Mouse (Mus musculus) myocyte (in vitro differentiated cells): ENCODE data around the gene Frem2. TPM values are rescaled to one million over a fixed set of nuclear protein-coding genes. Genes with fewer than 3 reads are reported as not detected.

ENCODE experiments used
- H3K27me3 ChIP-seq: one replicate; pipeline ENCODE4 v1.6.1; 2011; ENCODE audit not compliant: control insufficient read depth, insufficient read depth, insufficient read length
- H3K36me3 ChIP-seq: one replicate; pipeline ENCODE4 v1.6.1; 2011; ENCODE audit not compliant: control insufficient read depth, insufficient read depth
- H3K4me2 ChIP-seq: one replicate; pipeline ENCODE4 v1.6.1; 2011; ENCODE audit warnings: low read depth, control low read depth
- H3K4me3 ChIP-seq: one replicate; pipeline ENCODE4 v1.5.1; 2011; ENCODE audit warnings: mild to moderate bottlenecking, control low read depth, moderate library complexity
- H3K79me2 ChIP-seq: one replicate; pipeline ENCODE4 v1.6.1; 2011; ENCODE audit not compliant: control insufficient read depth, insufficient read depth
- H3ac ChIP-seq: one replicate; pipeline ENCODE4 v1.6.1; 2011; ENCODE audit not compliant: control insufficient read depth, insufficient read length
- CEBPB ChIP-seq: IDR thresholded peaks from 2 replicates; pipeline ENCODE4 v1.6.1; 2011; ENCODE audit warnings: mild to moderate bottlenecking, moderate library complexity; ENCODE audit not compliant: poor library complexity, insufficient read depth, severe bottlenecking
- E2F4 ChIP-seq: IDR thresholded peaks from one replicate; pipeline ENCODE4 v1.6.1; 2011; ENCODE audit warnings: mild to moderate bottlenecking, control low read depth, moderate library complexity; ENCODE audit not compliant: insufficient read depth
- MAX ChIP-seq: IDR thresholded peaks from one replicate; pipeline ENCODE4 v1.6.1; 2011; ENCODE audit warnings: low read depth, mild to moderate bottlenecking, control low read depth
- MYOD1 ChIP-seq, 3 experiments: IDR thresholded peaks; one replicate each; pipeline ENCODE4 v1.6.1; 2011; ENCODE audit warnings: control low read depth in 2 of 3, low read depth in 2 of 3, mild to moderate bottlenecking in 2 of 3, moderate library complexity in 1 of 3; ENCODE audit not compliant: insufficient read length in 2 of 3, control insufficient read depth in 1 of 3
- MYOG ChIP-seq, 3 experiments: IDR thresholded peaks; one replicate each; pipeline ENCODE4 v1.6.1; 2011; ENCODE audit warnings: control low read depth in 2 of 3, low read depth in 2 of 3, mild to moderate bottlenecking in 2 of 3; ENCODE audit not compliant: insufficient read length in 2 of 3, control insufficient read depth in 1 of 3, insufficient read depth in 1 of 3
- POLR2A ChIP-seq: IDR thresholded peaks from one replicate; pipeline ENCODE4 v1.6.1; 2011; ENCODE audit warnings: low read depth, mild to moderate bottlenecking, control low read depth, moderate library complexity; ENCODE audit not compliant: insufficient read length
- POLR2AphosphoS2 ChIP-seq: IDR thresholded peaks from one replicate; pipeline ENCODE4 v1.6.1; 2011; ENCODE audit warnings: low read depth, control low read depth; ENCODE audit not compliant: insufficient read length
- REST ChIP-seq: IDR thresholded peaks from one replicate; pipeline ENCODE4 v1.6.1; 2011; ENCODE audit warnings: mild to moderate bottlenecking, control low read depth, moderate library complexity; ENCODE audit not compliant: insufficient read depth, insufficient read length
- SRF ChIP-seq: IDR thresholded peaks from one replicate; pipeline ENCODE4 v1.6.1; 2011; ENCODE audit warnings: low read depth; ENCODE audit not compliant: control insufficient read depth, insufficient read length
- TCF12 ChIP-seq: IDR thresholded peaks from one replicate; pipeline ENCODE4 v1.6.1; 2011; ENCODE audit warnings: mild to moderate bottlenecking, control low read depth; ENCODE audit not compliant: poor library complexity, insufficient read depth, severe bottlenecking
- TCF3 ChIP-seq: IDR thresholded peaks from one replicate; pipeline ENCODE4 v1.6.1; 2011; ENCODE audit warnings: low read depth, control low read depth; ENCODE audit not compliant: insufficient read length
- USF1 ChIP-seq: IDR thresholded peaks from one replicate; pipeline ENCODE4 v1.6.1; 2011; ENCODE audit warnings: low read depth, mild to moderate bottlenecking, control low read depth, moderate library complexity
- polyA plus RNA-seq: library from polyadenylated mRNA; unstranded; fragments of >200 nt; fragmentation: generic; extraction: Trizol; gene quantifications from one replicate; pipeline ENCODE4 v1.2.1, GENCODE M21; 2012; ENCODE audit warnings: missing spikeins

The Frem2 gene
- polyA plus RNA-seq, 1 experiment = 0.36 TPM

- H3K79me2 ChIP-seq = no peaks in the 10 kb centered on the region
- no peak for TF ChIP-seq MYOD1 (IDR thresholded peaks at IDR 0.05; ENCODE audit: control insufficient read depth in 1 of 3, insufficient read length in 2 of 3, low read depth in 2 of 3)
- TF ChIP-seq USF1 = no peak
- no peak for TF ChIP-seq POLR2A
- no peak for TF ChIP-seq CEBPB
- no peak for TF ChIP-seq POLR2AphosphoS2
- no peak for TF ChIP-seq E2F4
- TF ChIP-seq MAX = no peak
- TF ChIP-seq REST = no peak
- no peaks in the 10 kb centered on the region for H3K36me3 ChIP-seq
- H3K4me3 ChIP-seq = no peak overlapping the region
- H3ac ChIP-seq = no peak overlapping the region
- H3K27me3 ChIP-seq = peaks cover 18% of the 10 kb centered on the region
- H3K4me2 ChIP-seq = no peak overlapping the region
Measured at GRCm38 (mm10) chr3:53498351-53498905, 158.7 kb downstream of the Frem2 start.

- TF ChIP-seq USF1 = no peak
- TF ChIP-seq CEBPB = no peak
- no peak for TF ChIP-seq SRF
- no peak for TF ChIP-seq REST
- TF ChIP-seq POLR2A = no peak
- TF ChIP-seq MAX = no peak
- no peak for TF ChIP-seq E2F4
- TF ChIP-seq MYOG (IDR thresholded peaks at IDR 0.05; ENCODE audit: control insufficient read depth in 1 of 3, insufficient read depth in 1 of 3, insufficient read length in 2 of 3, low read depth in 2 of 3) = no peak
- no peak for TF ChIP-seq TCF3
- TF ChIP-seq MYOD1 (IDR thresholded peaks at IDR 0.05; ENCODE audit: control insufficient read depth in 1 of 3, insufficient read length in 2 of 3, low read depth in 2 of 3) = no peak
- TF ChIP-seq TCF12 = no peak
- TF ChIP-seq POLR2AphosphoS2 = no peak
- Histone ChIP-seq H3K27me3 (peaks cover 7% of the 10 kb centered on the region), H3K36me3 (no peaks in the 10 kb centered on the region), H3K79me2 (no peaks in the 10 kb centered on the region), H3ac (no peak within 1 kb of the TSS), H3K4me2 (no peak within 1 kb of the TSS), H3K4me3 (no peak within 1 kb of the TSS)
Measured at GRCm38 (mm10) chr3:53488353-53488752, 168.8 kb downstream of the Frem2 start, which contains the start of gene Stoml3. Stoml3 (plus strand) TSS chr3:53488653.

GRCm38 (mm10) chr3:53486996-53487576 is 170.1 kb downstream of the Frem2 start:
- no peak for TF ChIP-seq MYOG (IDR thresholded peaks at IDR 0.05; ENCODE audit: control insufficient read depth in 1 of 3, insufficient read depth in 1 of 3, insufficient read length in 2 of 3, low read depth in 2 of 3)
- TF ChIP-seq MAX = no peak
- Histone ChIP-seq H3K4me2 (no peak overlapping the region), H3ac (no peak overlapping the region), H3K27me3 (no peaks in the 10 kb centered on the region), H3K79me2 (no peaks in the 10 kb centered on the region), H3K36me3 (no peaks in the 10 kb centered on the region), H3K4me3 (no peak overlapping the region)

- H3ac ChIP-seq = no peak overlapping the region
- H3K27me3 ChIP-seq = no peaks in the 10 kb centered on the region
- no peaks in the 10 kb centered on the region for H3K79me2 ChIP-seq
- no peaks in the 10 kb centered on the region for H3K36me3 ChIP-seq
- H3K4me2 ChIP-seq = no peak overlapping the region
- TF ChIP-seq POLR2AphosphoS2 (no peak), REST (no peak), POLR2A (no peak)
- H3K4me3 ChIP-seq = no peak overlapping the region
Measured at GRCm38 (mm10) chr3:53486561-53486960, 170.6 kb downstream of the Frem2 start.

- no peak overlapping the region for H3ac ChIP-seq
- H3K27me3 ChIP-seq = no peaks in the 10 kb centered on the region
- TF ChIP-seq REST = no peak
- TF ChIP-seq TCF12 = no peak
- TF ChIP-seq MAX = no peak
- TF ChIP-seq USF1 = no peak
- TF ChIP-seq POLR2A = no peak
- no peak for TF ChIP-seq CEBPB
- TF ChIP-seq SRF = no peak
- H3K36me3 ChIP-seq = no peaks in the 10 kb centered on the region
- H3K4me2 ChIP-seq = no peak overlapping the region
- H3K4me3 ChIP-seq = no peak overlapping the region
- no peaks in the 10 kb centered on the region for H3K79me2 ChIP-seq
Measured at GRCm38 (mm10) chr3:53483414-53484059, 173.6 kb downstream of the Frem2 start.
